Mouse (Mus musculus) ZHBTc4 (cell line): ENCODE data around the gene Olfr694.
"Not testable (repeated sequence)": the region's sequence is repeated elsewhere in the genome, so short reads cannot be mapped to it uniquely, and the experiment has no call there.

Source experiments
- DNase-seq: peaks from one replicate; pipeline ENCODE4 v3.0.0-alpha.2; 2011; ENCODE audit warnings: low read depth, low spot score

Olfr694 gene

DNA sequence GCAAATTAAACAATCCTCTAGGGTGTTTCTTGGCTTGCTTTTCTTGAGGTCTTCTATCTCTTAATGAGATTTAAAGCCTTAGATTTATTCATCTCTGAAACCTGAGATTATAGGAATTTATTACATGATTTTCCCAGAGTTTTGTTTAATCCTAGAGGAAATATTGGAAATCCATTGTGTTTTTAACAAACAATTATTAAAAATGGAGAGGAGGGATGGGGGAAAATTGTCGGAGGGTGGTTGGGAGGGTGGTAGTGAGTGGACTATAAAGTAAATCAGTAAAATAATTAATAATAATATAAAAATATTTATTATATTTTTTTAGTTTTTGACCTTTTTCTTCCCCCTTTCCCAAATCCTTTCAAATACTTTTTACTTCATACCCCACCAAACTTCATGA, at the start of gene Olfr694:
TSS of gene Olfr694 (minus strand) at position 101 of the 400 bp plus-strand sequence.
- no peak for DNase-seq

DNA sequence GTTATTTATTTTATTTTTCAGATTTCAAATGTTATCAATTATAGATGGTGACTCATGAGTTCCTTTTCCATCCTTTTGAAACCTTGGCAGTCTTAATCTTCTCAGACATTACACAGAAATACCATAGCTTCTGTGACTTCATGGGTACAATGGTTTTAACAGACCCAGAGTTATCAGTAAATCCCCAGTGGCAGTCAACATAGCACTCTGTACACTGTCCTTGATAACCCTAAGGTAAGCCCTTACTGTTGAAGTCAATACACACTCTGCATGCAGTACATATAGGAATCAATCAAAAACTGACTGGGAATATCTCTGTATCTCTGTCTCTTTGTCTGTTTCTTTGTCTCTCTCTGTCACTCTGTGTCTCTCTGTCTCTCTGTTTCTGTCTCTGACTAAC, 45.4 kb upstream of the Olfr694 start:
- no peak for DNase-seq

DNA sequence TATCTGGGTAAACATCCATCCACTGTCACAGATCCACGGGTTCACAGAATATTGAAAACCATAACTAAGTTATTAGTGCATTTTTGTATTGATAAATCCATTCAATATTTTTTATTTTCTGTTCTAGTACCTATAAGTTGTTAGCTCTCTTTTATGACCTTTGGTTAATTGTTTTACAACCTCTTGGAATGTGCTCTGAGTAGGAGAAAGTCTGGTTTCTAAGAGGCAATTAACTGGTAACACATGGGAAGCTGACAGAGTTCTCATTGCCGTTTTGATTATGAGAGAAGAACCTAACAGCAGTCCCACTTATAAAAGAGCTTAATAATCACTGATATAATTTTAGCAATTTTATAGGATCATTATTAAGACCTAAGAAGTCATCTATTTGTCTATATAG, 42.1 kb upstream of the Olfr694 start:
- DNase-seq: no peak

DNA sequence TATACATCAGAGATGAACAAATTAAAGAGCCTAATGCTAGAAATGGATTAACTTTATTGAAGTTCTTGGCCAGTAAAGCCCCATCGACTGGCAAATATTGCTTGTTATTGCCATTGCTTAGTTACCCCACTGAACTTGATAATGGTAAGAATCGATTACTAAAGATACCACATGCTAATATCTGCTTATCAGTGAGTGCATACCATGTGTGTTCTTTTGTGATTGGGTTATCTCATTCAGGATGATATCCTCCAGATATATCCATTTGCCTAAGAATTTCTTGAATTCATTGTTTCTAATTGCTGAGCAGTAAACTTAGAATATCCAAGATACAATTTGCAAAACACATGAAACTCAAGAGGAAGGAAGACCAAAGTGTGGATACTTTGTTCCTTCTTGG, 34.0 kb upstream of the Olfr694 start:
- DNase-seq: not testable (repeated sequence)

DNA sequence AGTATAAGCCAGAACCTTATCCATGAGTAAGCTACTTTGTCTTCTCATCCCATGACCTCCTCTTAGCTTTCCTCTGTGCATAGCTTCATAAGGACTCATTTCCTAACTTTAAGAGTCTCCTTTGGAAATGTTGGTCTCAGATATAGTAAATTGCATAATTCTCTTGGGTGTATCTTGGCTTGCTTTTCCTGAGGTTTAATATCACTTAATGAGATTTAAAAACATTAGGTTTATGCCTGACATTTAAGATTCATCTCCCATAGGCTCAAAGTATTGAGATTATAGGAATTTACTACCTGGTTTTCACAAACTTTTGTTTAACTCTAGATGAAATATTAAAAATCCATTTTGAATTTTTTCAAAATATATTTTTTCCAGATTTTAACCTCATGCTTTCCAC, 24.7 kb upstream of the Olfr694 start, which contains the start of gene Olfr695:
TSS of gene Olfr695 (minus strand) at position 101 of the 400 bp plus-strand sequence.
- DNase-seq: no peak

DNA sequence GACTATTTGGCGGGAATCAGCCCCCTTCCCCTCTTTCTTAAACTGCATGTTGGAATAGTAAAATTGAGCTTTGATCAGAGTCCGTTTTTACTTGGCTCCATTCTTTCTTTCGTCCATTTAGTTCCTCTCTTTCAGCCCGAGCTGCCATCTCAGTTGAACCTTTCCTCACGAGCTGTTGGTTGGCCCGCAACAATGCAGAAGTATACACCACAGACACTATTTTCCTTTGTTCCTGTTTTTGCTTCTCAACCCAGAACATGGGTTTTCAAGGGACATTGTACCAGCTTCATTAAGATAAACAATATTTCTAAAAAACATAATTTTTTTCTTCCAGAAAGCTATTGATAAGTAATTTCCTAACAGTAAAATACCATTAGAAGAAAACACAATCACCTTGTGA, 19.8 kb upstream of the Olfr694 start:
- no peak for DNase-seq

DNA sequence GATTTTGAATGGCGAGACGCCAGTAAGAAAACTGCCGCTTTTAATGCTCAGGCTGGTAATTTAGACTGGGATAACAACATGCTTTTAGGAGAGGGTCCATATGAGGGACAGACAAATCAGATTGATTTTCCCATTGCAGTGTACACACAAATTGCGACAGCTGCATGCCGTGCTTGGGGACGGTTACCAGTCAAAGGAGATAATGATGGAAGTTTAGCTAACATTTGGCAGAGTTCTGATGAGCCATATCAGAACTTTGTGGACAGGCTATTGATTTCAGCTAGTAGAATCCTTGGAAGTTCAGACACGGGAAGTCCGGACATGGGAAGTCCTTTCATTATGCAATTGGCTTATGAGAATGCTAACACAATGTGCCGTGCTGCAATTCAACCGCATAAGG, 16.1 kb upstream of the Olfr694 start:
- not testable (repeated sequence) for DNase-seq

DNA sequence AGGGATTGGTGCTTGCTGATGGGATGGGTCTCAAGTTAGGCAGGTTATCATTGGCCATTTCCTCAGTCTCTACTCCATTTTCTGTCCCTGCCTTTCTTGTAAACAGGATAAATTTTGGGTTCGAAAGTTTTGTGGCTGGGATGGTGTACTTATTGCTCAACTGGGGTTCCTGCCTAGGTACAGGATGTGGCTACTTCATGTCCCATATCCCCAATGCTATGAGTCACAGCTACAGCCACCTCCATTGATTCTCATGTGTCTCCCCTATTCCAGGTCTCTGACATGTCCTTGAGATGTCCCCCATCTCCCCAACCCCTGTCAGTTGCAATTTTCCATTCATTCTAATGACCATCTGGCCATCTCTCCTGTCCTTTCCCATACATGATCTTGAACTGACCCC, 5.3 kb upstream of the Olfr694 start:
- DNase-seq: no peak

DNA sequence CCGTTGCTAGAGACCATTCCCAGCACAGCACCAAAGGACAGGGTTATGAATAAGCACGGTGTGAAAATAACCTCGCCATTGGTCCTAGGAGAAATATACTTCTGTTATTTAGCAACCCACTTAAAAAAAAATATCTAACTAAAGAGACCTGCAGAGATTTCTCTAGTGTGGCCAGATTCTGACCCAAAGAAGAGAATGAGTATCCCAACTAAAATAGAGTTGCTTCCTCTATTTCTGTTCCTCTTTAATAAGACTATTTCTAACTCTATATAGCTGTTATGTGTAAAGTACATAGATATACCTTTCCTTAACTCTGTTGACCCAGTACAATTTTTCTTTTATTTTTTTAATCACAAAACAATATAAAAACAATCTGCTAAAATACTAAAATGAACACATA, 1.4 kb upstream of the Olfr694 start:
- DNase-seq: no peak

DNA sequence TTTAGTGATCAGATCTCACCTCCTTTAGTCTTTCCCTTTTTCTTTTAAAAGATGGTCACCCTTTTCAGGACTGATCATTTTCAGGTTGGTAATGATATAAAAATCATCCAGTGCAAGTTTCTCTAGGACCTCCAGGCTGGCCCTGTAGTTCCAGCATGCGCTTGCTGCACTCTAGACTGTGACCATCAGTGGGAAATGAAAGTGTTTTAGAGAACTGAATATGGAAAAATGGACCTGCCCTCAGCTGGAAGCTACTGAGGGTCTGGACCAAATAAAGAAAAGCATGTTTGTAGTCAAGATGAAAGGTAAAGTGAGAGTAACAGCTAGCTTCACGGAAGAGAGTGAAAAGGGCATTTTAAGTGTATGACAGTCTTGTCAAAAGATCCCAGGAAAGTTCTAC, 6.2 kb downstream of the Olfr694 start:
- no peak for DNase-seq

DNA sequence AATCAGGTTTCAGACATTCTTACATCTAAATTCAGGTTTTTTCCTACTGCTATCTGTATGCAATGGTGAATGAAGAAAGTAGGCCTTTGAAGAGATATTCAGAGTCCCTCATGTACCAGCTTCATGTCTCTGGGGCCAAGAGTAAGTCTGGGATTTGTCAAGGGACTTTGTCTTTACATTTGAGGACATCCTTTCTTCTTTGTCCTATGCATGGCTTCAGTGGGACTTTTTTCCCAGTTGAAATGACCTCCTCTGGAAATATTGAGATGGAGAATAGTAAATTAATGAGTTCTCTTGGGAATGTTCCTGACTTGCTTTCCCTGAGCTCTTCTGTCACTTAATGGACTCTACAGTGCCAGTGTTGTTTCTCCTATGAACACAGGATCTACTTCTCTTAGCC, 11.1 kb downstream of the Olfr694 start, which contains the start of gene Olfr693:
TSS of gene Olfr693 (minus strand) at position 101 of the 400 bp plus-strand sequence.
- DNase-seq: no peak

DNA sequence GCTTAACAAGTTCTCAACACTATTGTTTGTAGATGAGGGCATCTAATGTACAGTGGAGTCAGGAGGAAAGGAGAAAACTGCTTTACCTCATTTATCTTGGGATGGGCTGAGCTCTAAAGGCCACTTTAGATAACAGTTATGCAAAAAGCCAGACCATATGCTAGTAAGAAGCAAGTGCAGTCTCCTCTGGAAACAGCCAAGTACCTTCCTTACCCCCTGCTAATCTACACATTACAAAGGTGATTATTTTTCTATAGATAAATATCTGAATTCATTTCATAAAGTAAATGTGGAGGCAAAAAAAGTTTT, 39.3 kb downstream of the Olfr694 start:
- no peak for DNase-seq

DNA sequence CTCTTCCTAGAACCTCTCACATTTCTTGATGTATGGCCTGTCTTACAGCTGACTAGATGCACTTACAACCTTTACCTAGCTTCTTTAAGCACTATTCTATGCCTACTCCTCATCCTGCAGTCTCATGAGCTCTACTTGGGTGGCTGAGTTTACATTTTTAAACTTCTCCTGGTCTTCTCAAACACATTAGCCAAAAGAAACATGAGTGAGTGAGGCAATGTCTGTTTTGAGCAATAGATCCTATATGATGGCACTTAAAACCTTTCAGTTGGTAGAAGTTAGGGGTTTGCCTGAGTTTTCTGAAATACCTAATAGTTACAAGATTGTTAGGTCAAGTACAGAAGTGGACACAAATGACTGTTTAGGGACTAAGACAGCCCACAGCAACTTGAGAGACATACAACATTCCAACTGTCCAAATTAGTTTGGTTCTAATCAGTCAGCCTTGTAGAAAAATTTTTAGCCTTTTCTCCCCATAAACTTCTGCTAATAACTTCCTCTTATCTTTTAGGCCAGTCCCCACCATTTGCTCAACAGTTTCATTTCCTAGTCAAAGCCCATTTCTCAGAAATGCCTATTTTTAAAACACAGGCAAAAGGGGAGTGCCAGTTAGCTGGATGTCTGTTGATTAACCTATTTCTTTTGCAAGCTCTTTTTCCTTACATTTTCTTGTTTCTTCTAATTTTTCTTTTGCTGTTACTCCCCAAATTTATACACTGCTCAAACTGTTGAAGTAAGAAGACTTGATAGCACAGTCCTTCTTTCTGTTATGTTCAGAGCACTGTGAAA, 39.9 kb downstream of the Olfr694 start:
- no peak for DNase-seq

DNA sequence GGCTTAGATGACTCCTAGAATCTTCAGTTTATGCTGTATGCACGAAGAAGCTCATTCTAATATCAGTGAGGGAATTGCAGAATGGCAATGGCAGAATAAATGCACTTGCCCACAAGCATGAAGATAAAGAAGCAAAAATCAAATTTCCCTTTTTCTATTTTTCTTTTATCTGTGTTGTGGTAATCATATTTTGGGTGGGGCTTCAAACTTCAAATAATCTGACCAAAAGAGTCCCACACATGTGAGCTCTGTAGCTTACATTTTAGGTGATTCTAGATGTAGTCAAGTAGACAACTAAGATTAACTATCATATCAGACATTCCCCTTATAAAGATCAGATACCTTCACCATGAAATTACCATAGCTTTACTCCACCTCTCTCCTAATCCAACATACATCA, 41.8 kb downstream of the Olfr694 start:
- DNase-seq: no peak

DNA sequence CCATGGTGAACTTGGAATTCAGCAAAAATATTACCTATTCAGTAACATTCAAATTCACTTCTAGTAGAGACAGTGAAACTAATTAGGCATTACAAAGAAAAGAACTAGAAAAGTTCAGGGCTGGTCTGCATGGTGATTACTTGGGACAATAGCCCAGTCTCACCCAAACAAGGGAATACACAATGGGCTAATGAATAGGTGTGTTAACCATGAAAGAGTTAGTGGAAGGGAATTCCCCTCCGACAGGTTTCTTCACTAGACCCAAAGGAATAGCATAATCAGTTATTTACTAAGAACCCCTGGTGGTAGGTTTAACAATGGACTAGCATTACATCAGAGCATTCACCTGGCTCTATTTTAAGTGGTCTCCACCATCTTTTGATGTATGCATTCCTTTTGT, 46.4 kb downstream of the Olfr694 start:
- DNase-seq: peak; percentile 56

DNA sequence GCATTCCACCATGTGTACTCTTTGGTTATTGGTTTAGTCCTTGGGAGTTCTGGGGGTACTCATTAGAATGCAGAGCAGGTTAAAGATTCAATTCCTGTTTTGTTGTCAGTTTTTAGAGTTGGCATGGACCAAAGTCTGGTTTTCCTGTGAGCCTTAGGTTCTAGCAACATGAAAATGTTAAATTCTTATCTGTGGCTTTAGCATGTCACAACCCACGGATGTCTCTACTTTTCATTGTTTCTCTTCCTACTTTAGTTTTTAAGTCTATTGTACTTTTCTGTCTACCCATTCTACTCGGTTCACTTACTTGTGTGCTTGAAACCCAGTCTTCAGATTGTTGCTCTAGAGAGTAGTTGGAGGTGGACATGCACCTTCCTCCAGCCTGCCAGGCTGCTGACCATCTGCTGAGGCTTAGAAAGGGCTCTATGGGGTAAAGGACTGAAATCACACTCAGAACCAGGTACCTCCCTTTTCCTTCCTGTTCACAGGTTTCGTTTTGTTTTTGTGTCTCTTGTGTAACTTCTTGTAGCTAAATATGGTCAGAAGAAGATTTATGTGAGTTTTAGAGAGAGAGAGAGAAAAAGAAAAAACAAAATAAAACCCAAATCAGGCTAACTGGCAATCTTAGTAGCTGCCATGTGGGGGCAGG, 47.3 kb downstream of the Olfr694 start:
- no peak for DNase-seq

DNA sequence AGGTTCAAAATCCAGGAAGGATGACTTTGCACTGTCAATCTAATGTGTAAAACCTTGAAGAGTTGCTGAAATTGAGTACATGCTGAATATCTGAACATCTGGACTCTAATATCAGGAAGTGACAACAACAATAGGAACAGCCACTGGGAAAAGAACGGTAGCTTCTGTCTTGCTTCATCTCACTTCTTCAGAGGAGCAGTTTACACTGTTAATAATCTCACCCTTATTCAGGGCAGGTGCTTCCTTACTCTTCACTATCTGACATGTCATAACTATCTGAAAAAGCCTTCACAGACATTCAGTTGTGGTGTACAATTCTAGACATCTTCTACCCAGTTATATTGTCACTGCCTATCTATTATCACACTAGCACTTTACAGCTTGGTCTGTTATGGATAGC, 50.8 kb downstream of the Olfr694 start:
- DNase-seq: no peak

DNA sequence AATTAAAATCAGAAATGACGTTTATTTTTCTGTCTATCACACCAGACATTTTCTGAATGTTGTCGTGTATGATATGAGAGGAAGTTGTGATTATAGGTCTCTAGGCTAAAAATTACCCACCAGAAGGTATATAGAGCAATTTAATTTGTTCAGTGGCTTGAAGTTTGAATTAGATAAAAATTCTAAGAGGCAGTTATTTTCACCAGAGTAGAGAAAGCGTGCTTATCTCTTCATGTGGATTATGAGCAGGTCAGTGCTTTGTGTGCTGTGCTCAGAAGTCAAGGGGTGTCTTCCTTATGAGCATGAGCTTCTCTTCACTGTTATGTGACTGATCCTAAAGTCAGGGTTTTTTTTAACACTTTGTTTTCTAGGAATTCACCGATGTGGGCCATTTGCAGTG, 56.1 kb downstream of the Olfr694 start:
- no peak for DNase-seq
